Mouse (Mus musculus) kidney, adult 18-20 months (tissue): ENCODE results near the gene Bcl9.
A peak's percentile ranks its signal among the peaks of the same experiment; 100 is the strongest.

Source experiments
- DNase-seq: peaks from one replicate; pipeline ENCODE4 v3.0.0; 2021

Gene Bcl9

DNA sequence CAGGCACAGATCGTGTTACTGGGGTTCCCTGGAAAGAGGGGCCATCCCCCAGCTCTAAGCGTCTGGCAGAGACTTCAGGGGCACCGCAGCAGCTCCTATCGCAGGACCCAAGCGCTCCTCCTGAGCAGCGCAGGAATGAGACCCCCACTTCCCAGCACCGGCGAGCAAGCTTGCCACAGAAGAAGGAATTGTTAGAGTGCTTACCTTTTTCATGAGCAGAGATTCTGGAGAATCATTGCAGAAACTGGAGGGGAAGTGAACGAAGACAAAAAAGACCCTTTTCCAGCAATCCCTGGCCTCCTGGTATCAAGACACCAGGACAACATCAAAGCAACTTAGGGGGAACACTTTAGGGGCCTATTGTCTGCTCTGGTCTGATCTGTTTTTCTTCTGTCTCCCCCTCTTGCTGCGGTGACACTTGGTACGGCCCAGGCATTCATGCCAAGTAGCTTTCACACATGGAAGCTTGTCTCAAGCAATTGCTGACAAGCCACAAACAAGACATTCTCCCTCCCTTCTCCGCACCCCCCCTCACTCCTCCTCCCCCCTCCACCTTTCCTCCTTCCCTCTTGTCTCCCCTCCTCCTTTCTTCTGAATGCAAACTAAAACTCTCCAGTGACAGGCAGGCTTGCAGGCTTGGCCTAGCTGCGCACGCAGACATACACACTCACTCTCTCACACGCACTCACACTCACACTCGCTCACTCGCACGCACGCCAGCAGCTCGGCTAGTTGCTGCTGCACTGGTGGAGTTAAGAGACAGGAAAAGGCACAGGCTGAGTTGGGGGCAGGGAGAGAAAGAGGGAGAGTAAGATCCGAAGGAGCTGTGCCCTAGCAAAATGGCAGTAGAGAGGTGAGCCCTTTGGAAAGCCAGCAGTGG, at the start of gene Bcl9:
Gene Bcl9 (minus strand): TSS at position 365 of the 880 bp plus-strand sequence.
- peak; percentile 85 for DNase-seq

DNA sequence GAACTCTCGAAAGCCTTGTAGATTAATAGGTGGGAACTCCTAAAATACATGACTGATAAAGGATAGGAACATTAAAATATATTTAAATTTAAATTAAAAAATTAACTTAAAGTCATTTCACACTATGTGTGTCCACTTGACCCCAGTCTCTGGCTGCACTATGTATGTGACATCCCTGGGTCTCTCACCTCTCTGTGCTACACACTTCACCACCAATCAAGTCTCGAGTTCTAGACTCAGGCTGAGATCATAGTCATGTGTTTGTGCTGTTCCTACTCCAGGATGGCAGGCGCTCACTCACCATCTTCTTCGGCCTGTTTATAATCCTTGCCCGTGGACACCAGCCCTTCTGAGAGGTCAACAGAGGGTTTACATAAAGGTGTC, 41.5 kb upstream of the Bcl9 start:
- no peak for DNase-seq

DNA sequence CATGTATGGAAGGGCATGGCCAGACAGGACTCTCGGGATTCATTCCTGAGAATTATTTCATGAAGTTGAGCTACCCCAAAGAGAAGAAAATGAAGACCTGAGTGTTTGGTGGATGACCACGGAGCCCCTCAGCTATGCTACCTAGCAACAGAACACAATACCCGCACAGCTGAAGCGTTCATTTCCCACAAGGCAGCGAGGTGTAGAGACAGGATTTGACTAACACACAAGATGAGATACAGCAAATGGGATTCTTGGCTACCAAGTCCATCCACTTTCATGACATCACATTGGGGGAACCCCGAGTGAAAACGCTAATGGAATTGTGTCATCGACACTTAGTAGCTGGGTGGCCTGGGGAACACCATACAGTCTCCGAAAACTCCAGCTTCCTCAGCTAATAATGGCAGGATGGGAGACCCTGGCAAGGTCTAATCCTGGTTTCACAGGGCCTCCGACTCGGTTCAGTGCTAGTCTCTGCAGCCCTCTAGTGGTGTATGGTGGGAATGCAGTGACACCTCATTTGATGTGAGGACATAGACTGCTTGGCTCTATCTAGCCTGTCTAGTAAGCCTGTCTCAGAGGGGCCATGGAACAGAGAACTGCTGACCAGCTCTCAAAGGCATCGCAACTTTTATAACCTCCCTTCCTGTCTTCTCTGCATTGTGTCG, 40.9 kb upstream of the Bcl9 start:
- peak; percentile 89 for DNase-seq

DNA sequence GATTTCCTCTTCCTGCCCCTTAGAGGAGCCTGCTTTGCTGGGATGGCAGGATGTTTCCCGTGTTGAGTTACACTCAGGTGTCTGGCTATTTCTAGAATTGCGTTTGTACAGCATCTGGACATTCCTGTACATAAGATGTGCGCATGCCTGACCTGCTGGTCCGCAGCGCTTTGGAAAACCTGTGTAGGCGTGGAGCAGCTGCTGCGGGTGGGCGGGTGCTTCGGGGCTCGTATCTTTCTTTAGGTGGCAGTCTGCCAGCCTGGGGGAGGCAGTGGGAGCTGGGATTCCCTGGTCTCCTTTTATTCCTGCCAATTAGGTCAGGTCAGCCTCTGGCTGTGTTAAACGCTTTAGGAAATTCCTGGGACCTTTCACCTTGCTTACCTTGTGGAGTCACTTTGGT, 39.6 kb upstream of the Bcl9 start:
- DNase-seq = peak; percentile 16

DNA sequence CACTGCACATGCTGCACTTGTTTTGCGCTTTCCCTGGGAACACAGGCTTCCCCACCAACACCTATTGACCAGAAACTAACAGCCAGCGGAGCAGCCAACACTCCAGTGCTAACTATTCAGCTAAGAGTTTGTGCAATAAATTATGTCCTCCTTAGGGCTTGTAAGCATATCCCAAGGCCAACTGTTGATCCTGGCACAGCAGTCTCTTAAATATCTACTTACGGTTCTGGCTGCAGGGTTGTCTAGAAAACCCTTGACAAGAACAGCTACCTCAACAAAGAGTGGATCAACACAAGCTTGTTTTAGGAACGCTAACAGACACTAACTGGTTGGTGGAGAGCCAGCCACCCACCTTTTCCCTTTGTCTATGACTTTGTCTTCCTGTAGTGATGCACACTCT, 38.6 kb upstream of the Bcl9 start:
- DNase-seq = no peak

DNA sequence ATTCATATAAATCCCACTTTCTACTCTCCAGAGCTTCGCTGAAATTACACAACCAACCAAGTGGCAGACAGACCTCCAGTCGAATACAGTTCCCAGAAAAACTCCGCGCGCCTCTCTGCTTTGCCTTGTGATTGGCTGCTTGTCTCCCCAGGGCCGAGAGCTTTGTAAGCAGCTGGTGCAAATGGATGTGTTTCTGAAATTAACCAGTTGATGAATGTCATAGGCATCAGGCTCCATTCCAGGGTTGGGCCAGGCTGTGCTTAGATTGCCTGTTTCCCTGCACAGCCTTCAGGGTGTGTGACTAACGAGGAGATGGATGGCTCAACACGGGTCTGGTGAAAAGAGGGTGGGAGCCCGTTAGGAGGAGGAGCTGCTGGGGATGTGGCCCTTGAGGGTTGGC, 36.9 kb upstream of the Bcl9 start:
- DNase-seq = no peak

DNA sequence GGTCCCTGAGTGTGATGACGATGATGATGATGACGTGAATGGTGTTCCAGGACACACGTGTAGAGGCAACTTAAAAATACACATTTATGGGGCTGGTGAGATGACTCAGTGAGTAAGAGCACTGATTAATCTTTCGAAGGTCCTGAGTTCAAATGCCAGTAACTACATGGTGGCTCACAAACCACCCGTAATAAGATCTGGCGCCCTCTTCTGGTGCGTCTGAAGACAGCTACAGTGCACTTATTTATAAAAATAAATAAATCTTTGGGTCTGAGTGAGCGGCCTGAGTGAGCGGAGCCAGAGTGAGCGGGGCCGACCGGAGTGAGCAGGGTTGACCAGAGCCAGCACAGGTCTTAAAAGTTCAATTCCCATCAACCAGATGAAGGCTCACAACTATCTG, 34.5 kb upstream of the Bcl9 start:
- no peak for DNase-seq

DNA sequence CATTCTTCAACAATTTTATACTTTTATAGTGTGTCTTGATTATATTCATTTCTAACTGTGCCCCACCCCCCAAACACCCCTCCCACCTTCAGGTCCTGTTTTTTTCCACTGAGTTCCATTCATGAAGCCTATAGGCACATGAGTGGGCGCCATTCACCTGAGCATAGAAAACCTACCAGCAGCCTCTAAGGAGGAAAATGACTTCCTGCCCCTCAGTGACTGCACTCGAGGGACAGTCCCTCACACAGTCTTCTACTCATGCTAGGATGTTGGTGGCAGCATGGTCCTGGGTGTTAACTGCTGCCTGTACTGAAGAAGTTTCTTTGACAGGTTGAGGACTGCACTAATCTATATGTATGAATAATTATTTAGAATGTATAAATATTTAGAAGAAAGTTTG, 30.1 kb upstream of the Bcl9 start:
- no peak for DNase-seq

DNA sequence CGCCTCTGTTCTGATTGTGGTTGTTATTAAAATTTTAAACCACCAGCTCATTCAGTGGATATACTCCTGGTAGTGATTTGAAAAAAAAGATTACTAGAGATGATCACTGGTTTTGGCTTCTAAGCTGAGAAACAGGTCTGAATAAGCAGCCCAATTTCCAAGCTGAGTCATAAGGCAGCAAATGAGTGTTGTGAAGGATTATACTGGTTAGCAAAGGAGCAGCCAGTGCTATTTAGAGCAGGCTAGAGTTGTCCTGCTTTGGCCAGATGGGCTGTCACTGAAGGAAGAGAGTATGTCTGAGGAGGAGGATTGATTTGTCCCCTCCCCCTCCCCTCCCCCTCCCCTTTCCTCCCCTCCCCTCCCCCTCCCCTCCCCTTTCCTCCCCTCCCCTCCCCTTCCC, 29.6 kb upstream of the Bcl9 start:
- DNase-seq = no peak

DNA sequence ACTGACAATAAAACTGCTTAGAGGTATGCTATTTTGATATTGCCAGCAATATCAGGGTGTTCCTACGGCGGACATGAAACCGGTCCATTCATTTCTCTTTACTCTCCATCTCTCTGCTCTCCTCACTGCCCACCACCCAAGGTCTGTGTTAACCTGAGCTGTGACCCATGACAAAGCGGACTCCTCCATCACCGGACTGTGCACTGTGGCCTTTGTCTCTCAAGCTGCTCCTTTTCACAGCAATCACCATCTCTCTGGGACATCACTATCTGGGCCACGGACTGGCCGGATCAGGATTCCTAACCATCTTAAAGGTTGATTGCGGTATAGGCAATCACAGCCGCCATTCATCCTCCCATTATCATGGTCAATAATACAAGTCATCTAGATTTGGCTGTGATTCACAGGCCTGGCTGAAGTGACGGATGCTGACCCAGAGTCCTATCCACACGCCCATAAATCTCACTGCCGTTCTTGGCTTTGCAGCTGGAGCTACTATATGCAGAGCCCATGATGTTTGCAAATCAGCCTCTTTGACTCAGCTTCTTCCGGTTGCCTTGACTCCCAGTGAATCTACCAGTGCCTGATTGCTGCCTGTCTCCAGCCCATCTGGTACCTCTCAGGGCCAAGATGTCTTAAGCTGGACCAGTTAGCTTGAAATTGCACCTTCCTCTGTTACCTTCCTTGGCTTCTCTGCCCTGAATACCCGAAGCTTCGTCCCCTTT, 28.1 kb upstream of the Bcl9 start:
- DNase-seq = no peak

DNA sequence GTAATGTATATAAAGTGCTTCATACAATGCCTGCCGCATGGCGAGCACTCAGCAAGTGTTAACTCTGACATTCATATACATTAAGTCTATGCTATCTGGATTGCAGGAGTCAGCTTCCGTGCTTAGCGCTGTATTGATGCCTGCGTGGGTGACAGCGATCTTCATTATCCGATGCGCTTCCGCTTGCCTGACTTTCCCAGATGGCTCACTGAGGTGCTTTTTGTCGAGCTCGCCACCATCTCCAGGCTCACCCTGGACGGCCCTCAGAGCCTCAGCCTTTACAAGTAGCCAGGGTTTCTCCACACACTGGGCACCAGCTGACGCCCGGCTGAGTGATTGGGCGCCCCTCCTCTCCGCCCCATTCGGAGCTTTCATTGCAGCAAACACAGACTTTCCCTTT, 26.3 kb upstream of the Bcl9 start:
- DNase-seq = no peak

DNA sequence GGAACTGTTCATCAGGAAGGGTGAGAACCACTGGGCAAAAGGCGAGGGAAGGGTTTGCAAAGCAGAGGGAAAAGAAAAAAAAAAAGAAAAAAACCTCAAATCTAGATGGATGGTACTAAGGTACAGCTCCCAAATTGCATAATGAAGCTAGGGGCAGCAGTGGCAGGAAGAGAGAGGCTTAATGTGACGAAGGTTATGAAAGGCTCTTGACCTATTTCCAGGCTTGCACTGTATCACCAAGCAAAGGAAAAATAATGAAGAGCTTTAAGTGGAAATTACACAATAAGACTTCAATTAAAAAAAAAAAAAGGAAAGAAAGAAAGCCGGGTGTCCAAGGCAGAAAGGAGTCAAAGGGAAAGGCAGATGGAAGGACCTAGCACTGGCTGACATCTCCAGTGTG, 19.6 kb upstream of the Bcl9 start:
- DNase-seq = no peak

DNA sequence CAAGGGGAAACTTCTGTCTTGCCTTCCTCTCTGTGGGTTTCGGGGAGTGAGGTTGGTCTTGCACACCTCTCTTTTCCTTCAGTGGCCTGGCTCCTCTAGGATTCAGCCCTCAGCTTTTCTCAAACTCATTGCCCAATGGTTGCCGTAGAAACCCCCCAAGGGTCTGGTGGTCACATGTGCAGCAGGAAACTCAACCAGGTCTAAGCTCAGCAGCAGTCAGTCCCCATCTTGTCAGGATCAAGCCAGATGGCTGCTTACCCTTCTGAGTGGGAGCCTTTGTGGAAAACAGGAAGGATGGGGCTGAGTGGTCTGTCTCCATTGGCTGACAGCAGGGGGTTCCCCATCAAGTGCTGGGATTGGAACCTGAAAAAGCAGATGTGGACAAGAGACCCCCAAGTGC, 15.7 kb upstream of the Bcl9 start:
- DNase-seq = no peak

DNA sequence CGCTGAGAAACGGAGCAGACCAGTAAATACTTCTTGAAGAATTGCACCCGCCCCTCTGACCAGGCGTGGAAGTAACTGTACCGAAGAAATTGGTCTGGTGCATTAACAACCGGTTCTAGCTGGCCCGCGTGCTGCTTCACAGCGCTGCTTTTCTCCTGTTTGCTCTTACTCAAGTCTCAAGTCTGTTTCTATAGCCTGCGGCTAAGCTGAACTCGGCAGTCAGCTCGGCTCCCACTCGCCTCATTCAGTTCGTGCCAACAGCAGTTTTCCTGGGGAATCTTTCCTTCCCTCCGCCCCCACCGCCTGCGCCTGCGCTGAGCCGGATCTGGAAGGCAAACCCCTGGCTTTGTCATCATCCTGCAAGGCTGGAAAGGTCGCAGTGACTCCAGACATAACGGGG, 14.3 kb upstream of the Bcl9 start:
- DNase-seq = peak; percentile 67

DNA sequence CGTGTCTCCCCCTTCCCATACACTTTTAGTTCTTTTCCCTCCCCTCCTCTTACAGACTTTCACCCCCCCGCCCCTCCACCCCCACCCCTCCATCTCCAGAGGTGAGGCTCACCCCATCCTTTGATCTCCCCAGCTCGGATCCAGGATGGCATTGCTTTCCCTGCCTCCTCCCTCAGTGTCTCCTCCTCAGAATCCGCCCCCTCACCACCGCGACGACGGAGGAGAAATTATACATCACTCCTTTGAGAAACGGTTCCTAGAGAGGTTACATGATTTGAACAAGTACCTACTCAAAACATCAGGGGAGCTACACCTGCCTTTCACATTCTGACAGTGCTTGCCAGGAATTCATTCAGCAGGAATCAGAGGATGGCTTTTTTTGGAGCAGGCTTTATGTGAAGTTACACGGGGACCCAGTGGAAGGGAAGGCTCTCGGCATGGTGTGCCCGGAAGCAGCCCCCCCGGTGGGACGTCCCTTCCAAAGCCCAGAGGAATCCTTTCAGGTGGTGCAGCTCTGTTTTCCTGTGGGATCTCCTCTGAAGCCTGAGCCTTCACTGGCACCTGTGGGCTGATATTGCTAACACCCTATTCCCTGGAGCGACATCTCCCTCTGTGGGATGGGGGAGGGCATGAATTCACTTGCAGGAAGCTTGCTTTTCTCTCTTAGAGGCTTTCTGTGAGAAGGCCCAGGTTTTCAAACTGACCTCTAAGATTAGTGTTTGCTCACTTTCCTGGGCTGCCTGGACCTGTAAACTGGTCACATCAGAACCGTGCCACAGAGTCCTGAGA, 12.2 kb upstream of the Bcl9 start:
- DNase-seq = no peak

DNA sequence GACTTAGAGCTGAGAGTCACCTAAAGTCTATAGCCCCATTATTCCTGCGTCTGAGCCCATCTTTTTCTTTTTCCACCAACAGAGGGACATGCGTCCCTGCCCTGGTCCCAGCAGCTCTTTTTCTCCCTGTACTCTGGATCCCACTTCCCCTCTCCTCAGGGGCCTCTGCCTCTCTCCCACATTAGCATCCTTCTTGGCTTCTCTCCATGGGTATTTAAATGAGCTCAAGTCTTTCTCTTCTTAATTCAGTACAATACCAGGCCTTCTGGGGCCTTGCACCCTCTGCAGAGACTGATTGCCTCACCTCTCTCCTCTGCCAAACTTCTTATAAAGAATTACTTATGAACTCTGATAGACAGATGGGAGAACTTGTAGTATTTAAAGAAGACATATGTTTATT, 10.7 kb upstream of the Bcl9 start:
- no peak for DNase-seq

DNA sequence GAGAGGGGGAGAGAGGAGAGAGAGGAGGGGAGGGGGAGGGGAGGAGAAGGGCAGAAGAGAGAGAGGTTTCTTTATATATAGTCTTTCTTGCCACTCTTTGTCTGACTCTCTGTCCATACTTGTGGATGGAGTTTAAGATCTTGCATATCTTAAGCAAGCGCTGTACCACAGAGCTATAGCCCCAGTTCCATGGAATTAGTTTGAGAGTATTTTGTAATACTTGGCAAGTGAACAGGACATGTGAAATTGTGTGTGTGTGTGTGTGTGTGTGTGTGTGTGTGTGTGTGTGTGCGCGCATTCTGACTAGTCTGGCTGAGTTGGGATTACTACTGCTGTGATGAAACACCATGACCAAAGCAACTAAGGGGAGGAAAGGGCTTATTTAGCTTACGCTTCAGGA, 8.2 kb upstream of the Bcl9 start:
- no peak for DNase-seq

DNA sequence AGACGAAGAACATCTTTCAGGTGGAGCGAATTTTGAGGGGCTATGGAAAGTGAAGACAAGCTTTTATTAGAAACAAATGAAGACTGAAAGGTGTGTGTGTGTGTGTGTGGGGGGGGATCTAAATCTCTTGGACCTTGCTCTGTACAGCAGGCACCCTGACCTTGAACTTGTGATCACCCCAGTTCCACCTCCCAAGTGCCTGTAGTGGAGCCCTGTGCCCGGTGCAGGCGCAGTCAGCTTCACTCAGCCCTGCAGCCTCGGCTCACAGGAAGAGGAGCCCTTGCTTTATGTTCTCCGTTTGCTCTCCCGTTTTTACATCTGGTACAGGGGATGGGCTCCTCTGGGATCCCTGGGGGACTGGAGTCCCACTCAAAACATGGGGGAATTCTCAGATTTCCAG, 3.9 kb upstream of the Bcl9 start:
- no peak for DNase-seq

DNA sequence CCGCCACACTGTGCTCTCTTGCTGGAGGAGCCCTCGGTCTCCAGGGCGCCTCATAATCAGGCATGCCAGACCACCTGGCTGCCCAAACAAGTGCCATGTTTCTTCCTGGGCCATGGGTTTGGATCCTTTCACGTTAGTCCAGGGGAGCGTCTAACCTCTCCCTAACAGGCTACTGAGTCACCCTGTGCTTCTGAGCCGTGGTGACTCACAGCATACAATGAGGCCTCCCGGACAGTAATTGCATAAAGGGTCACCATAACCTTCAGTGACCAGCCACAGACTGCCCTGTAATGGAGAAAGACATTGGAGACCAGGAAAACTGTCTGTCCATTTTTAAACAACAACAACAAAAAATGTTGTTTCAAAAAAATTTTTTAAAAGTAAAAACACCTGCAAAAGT, 2.7 kb upstream of the Bcl9 start:
- no peak for DNase-seq

DNA sequence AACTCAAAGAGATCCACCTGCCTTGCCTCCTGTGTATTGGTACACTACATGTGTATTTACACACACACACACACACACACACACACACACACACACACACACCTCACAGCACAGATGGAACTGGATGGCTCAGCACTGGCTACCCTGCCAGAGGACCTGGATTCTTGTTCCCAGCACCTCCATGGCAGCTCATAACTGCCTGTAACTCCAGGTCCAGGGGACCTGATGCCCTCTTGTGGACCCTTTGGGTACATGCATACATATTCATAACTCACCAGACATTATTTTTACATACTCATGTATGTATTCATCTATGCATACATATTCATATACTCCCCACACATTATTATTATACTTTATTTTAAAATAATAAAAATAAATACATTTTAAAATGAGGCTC, 2.2 kb upstream of the Bcl9 start:
- DNase-seq = no peak

DNA sequence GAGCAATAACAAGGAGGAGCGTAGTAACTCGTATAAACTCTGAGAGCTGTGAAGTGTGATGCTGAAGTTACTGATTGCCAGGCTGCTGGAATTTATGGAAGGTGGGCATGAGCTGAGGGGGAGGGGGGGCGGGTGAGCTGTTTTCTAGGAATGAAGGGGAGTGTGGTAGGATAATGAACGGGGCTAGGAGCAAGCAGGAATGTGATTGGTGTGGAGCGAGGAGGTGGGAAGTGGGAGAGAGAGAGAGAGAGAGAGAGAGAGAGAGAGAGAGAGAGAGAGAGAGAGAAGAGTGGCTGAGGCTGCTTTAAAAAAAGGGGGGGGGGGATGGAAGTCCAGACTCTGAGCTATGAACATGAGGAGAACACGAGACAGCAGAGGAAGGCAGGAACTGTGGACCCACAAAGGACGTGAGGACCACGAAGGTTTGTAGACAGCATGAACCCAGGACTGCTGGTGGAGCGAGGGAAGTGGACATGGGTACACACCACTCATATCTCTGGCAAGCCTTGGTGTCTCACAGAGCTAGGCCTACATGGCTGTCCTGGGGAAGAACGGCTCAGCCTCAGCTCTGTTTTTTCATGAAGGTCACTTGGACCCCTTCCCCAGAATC, 1.2 kb upstream of the Bcl9 start:
- DNase-seq = no peak

DNA sequence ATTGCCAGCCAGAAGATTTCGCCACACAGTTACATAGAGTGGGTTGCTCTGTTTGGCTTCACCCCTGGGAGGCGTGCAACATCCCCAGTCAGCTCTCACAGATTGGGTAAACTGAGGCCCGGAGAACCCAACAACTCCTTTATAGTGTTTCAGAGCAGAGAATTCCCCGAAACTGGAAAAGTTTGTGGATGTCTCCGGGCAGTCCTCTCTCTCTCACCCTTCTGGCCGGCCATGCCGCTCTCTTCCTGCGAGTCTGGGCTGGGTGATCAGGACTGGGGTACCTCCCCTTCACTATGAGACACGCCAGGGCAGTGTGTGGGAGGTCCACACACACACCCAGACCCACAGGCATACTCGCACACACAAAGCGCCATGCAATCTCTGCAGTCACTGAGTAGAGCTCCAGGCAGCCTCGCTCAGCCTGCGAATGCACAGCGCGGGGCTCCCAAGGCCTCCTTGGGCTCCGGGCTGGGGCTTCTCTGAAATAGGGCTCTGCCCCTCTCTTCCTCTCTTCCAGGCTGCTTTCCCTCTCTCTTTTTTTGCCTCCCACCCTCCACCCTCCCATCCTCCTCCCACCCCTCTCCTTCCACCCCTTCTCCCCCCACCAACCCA, 670 bp downstream of the Bcl9 start:
- peak; percentile 60 for DNase-seq
